Mouse (Mus musculus) liver, embryonic 16.5 days (tissue): ENCODE data around the gene Gdpgp1. TPM values are rescaled to one million over a fixed set of nuclear protein-coding genes. Genes with fewer than 3 reads are reported as not detected.
A peak's percentile ranks its signal among the peaks of the same experiment; 100 is the strongest.

Experiments
- ATAC-seq: fragments of 200-750 bp; cut with Nextera tagmentation; 2 replicates; pipeline ENCODE4 v1.8.0; 2017; ENCODE audit warnings: low read depth, mild to moderate bottlenecking, moderate number of reproducible peaks, moderate library complexity
- H3K27ac ChIP-seq: fragments of 300-500 bp; sonication (generic); 2 replicates; pipeline ENCODE4 v1.5.1; 2014; ENCODE audit warnings: mild to moderate bottlenecking, low read length
- H3K27me3 ChIP-seq: fragments of 300-500 bp; sonication (generic); 2 replicates; pipeline ENCODE4 v1.6.1; 2014; ENCODE audit warnings: low read depth, low read length, mixed read lengths; ENCODE audit not compliant: control insufficient read depth, insufficient read depth
- H3K36me3 ChIP-seq: fragments of 300-500 bp; sonication (generic); 2 replicates; pipeline ENCODE4 v1.6.1; 2014; ENCODE audit warnings: mild to moderate bottlenecking; ENCODE audit not compliant: control insufficient read depth, insufficient read depth
- H3K4me1 ChIP-seq: fragments of 300-500 bp; sonication (generic); 2 replicates; pipeline ENCODE4 v1.6.1; 2014; ENCODE audit warnings: low read depth, low read length, mixed read lengths; ENCODE audit not compliant: control insufficient read depth
- H3K4me2 ChIP-seq: fragments of 300-500 bp; sonication (generic); 2 replicates; pipeline ENCODE4 v1.6.1; 2014; ENCODE audit warnings: low read depth, low read length, mixed read lengths
- H3K4me3 ChIP-seq: fragments of 300-500 bp; sonication (generic); 2 replicates; pipeline ENCODE4 v1.5.1; 2014; ENCODE audit warnings: low read depth, mild to moderate bottlenecking, low read length
- H3K9ac ChIP-seq: fragments of 300-500 bp; sonication (generic); 2 replicates; pipeline ENCODE4 v1.6.1; 2014; ENCODE audit warnings: low read depth, low read length
- H3K9me3 ChIP-seq: fragments of 300-500 bp; sonication (generic); replicated peaks from 2 replicates; pipeline ENCODE4 v1.6.1; 2016; ENCODE audit warnings: low read length; ENCODE audit not compliant: control insufficient read depth
- WGBS: fragments of 180-500 bp; shearing (Covaris S2); extraction: QIAGEN DNeasy Blood & Tissue Kit; methylation state at CpG from one replicate; pipeline ENCODE4 v1.1.7; 2014; ENCODE audit not compliant: insufficient replicate concordance; 5-methylcytosine and 5-hydroxymethylcytosine counted together
- polyA plus RNA-seq: library from polyadenylated mRNA; unstranded; fragments of >200 nt; fragmentation: Nextera tagmentation; extraction: Ambion mirVana; gene quantifications from 2 replicates; pipeline ENCODE4 v1.2.1, GENCODE M21; 2015

Gdpgp1 gene
- polyA plus RNA-seq, 1 experiment from 2014 or later, result 1.5 TPM

GRCm38 (mm10) chr7:80230196-80230595 lies 2.5 kb upstream of the Gdpgp1 start:
- Histone ChIP-seq H3K27me3 (no peaks in the 10 kb centered on the region), H3K27ac (no peak overlapping the region), H3K4me1 (peaks cover 30% of the 10 kb centered on the region), H3K9ac (no peak overlapping the region; the same call in 1 of the 2 replicates), H3K4me2 (no peak overlapping the region), H3K9me3 (no peaks in the 10 kb centered on the region), H3K36me3 (peaks cover 22% of the 10 kb centered on the region), H3K4me3 (no peak overlapping the region)
- no peak for ATAC-seq
- WGBS, result 34% methylated on average over 6 of the region's 6 CpGs

- H3K4me3 ChIP-seq, result peak overlapping the region; percentile 77
- peak; percentile 28 for ATAC-seq
- H3K4me1 ChIP-seq, result peaks cover 30% of the 10 kb centered on the region
- H3K27me3 ChIP-seq, result no peaks in the 10 kb centered on the region
- H3K27ac ChIP-seq, result peak overlapping the region; percentile 91
- H3K4me2 ChIP-seq, result peak overlapping the region; percentile 82
- peaks cover 6% of the 10 kb centered on the region for H3K36me3 ChIP-seq
- H3K9me3 ChIP-seq, result no peaks in the 10 kb centered on the region
- peak overlapping the region; percentile 81 for H3K9ac ChIP-seq
- WGBS, result under 1% methylated on average over 29 of the region's 29 CpGs
Measured at GRCm38 (mm10) chr7:80231971-80232488, 635 bp upstream of the Gdpgp1 start.

DNA sequence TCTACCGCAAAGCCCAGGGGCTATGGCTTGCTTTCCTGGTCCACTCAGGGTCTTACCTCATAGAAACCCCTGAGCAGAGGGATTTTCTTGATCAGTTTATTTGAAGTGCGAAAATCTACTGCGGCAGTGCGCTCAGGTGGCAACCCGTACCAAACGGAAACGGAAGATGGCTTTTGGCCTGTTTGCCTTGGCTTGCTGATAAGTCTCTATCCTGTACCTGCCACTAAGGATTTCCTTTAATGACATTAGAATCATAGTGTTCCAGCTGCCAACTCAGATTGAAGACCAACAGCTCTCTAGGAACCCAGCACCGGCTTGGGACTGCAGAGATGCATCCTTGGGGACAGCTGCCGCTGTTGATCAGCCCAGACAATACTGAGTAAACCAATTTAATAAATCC lies 1.1 kb downstream of the Gdpgp1 start:
- Histone ChIP-seq H3K27me3 (no peaks in the 10 kb centered on the region), H3K9ac (0 out of 2 replicates have a peak overlapping the region, but pooled peaks have one; percentile 22), H3K4me2 (peak overlapping the region; percentile 86), H3K27ac (no peak overlapping the region), H3K9me3 (no peaks in the 10 kb centered on the region), H3K4me3 (peak overlapping the region; percentile 77), H3K4me1 (peaks cover 30% of the 10 kb centered on the region), H3K36me3 (no peaks in the 10 kb centered on the region)
- ATAC-seq, result no peak
- 39% methylated on average over 9 of the region's 9 CpGs for WGBS

DNA sequence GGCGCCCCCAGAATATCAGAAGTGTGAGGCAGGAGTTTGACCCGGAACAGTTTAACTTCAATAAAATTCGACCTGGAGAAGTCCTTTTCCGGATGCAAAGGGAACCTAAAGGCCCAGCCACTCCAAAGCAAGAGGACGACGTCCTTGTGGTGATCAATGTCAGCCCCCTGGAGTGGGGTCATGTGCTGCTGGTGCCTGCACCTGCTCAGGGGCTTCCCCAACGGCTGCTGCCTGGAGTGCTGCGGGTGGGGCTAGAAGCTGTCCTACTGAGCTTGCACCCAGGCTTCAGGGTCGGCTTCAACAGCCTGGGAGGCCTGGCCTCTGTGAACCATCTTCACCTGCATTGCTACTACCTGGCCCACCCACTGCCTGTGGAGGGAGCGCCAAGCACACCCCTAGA lies 5.9 kb downstream of the Gdpgp1 start:
- H3K4me2 ChIP-seq, result no peak overlapping the region
- no peak overlapping the region for H3K4me3 ChIP-seq
- H3K4me1 ChIP-seq, result peaks cover 3% of the 10 kb centered on the region
- H3K9me3 ChIP-seq, result no peaks in the 10 kb centered on the region
- H3K9ac ChIP-seq, result no peak overlapping the region
- no peaks in the 10 kb centered on the region for H3K27me3 ChIP-seq
- 78% methylated on average over 10 of the region's 10 CpGs for whole genome bisulfite sequencing
- no peaks in the 10 kb centered on the region for H3K36me3 ChIP-seq
- ATAC-seq, result no peak
- H3K27ac ChIP-seq, result no peak overlapping the region

DNA sequence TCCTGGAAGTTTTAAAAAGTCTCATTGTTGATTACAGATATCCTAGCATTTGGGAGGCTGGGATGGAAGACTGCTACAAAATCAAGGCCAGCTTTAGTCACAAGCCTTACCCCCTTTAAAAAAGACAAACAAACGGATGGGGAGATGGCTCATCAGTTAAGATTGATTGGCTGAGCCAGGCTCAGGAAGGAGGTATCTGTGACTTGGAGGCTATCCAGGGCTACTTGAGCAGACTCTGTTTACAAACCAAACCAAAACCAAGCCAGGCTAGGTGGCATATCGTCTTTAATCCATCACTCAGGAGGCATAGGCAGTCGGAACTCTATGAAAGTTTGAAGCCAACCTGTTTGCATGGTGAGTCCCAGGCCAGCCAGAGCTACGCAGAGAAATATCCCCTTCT lies 9.0 kb downstream of the Gdpgp1 start:
- no peak overlapping the region for H3K9ac ChIP-seq
- H3K4me1 ChIP-seq, result peaks cover 4% of the 10 kb centered on the region
- ATAC-seq, result no peak
- no peaks in the 10 kb centered on the region for H3K9me3 ChIP-seq
- no peak overlapping the region for H3K4me2 ChIP-seq
- 67% methylated on average over 4 of the region's 4 CpGs for WGBS
- H3K27ac ChIP-seq, result no peak overlapping the region
- H3K36me3 ChIP-seq, result no peaks in the 10 kb centered on the region
- no peak overlapping the region for H3K4me3 ChIP-seq
- H3K27me3 ChIP-seq, result no peaks in the 10 kb centered on the region

DNA sequence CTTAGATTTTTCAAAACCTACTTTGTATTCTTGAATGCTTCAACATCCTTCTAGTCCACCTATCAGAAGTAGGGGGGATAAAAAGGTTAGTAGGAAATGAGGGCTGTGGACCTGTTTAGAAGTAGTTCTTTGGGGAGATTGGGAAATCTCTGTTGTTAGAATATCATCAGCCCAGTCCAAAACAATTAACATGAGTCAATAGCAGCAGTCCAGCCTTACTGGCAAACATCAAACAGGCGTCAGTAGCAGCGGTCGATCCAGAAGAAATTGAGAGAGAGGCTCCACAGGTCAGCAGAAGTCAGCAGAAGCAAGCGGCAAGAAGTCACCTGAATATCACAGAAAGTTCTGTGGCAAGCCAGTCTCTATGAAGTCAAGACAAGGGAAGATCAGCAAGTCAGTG lies 12.2 kb downstream of the Gdpgp1 start:
- Histone ChIP-seq H3K4me3 (no peak overlapping the region), H3K27ac (no peak overlapping the region), H3K9me3 (no peaks in the 10 kb centered on the region), H3K9ac (no peak overlapping the region), H3K4me2 (no peak overlapping the region), H3K36me3 (no peaks in the 10 kb centered on the region), H3K4me1 (peaks cover 7% of the 10 kb centered on the region), H3K27me3 (no peaks in the 10 kb centered on the region)
- 87% methylated on average over 4 of the region's 4 CpGs for WGBS
- ATAC-seq, result no peak

DNA sequence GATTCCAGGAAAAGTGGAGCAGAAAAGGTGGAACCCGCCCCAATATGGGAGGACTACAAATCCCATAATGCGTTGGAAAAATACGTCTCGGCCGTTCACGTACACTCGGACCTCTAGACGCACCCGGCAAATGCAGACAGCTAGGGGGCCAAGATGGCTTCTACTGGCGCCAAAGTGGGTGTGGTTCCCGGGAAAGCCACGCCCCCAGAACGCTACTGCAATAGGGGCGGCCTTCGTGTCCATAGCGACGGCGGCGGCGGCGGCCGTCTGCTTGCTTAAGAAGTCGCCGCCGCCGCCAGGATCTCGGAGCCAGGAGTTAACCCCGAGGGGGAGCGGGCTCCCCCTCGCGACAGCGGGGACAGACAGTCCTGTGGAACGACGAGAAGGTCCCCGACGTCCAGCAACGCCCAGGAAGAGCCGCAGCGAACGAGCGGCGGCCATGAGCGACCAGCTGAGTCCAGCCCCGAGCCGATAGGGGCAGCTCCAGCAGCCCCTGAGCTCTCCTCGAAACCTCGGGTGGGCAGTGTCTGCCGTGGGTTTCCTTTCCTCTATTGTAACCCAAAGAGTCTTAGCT lies 13.6 kb downstream of the Gdpgp1 start, which contains the start of gene Ttll13:
Gene Ttll13 (plus strand): TSS at position 229 of the 574 bp plus-strand sequence.
- Histone ChIP-seq H3K9ac (peak within 1 kb of the TSS; percentile 76), H3K9me3 (no peaks in the 10 kb centered on the region), H3K4me2 (peak within 1 kb of the TSS; percentile 77), H3K36me3 (no peaks in the 10 kb centered on the region), H3K4me1 (peaks cover 7% of the 10 kb centered on the region), H3K27ac (peak within 1 kb of the TSS; percentile 71), H3K27me3 (no peaks in the 10 kb centered on the region), H3K4me3 (peak within 1 kb of the TSS; percentile 76)
- under 1% methylated on average over 48 of the region's 48 CpGs for WGBS
- peak; percentile 98 for ATAC-seq

DNA sequence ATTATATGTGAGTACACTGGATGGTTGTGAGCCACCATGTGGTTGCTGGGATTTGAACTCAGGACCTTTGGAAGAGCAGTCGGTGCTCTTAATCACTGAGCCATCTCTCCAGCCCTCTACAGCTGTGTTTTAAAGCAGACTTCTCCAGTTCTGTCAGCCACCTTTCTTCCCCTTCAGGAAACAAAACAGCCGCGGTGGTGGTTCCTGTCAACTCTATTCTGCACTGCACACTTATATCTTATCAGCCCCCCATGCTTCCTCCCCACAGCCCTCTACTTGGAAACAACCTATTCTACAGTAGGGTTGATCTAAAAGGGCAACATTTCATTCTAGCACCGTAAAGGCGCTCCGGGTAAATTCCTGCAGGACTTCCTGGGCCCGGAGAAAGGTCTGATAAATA lies 14.2 kb downstream of the Gdpgp1 start:
- Histone ChIP-seq H3K9ac (no peak overlapping the region), H3K27me3 (no peaks in the 10 kb centered on the region), H3K36me3 (no peaks in the 10 kb centered on the region), H3K27ac (no peak overlapping the region), H3K9me3 (no peaks in the 10 kb centered on the region), H3K4me3 (peak overlapping the region; percentile 76), H3K4me2 (peak overlapping the region; percentile 77), H3K4me1 (peaks cover 7% of the 10 kb centered on the region)
- WGBS, result 16% methylated on average over 7 of the region's 7 CpGs
- no peak for ATAC-seq

DNA sequence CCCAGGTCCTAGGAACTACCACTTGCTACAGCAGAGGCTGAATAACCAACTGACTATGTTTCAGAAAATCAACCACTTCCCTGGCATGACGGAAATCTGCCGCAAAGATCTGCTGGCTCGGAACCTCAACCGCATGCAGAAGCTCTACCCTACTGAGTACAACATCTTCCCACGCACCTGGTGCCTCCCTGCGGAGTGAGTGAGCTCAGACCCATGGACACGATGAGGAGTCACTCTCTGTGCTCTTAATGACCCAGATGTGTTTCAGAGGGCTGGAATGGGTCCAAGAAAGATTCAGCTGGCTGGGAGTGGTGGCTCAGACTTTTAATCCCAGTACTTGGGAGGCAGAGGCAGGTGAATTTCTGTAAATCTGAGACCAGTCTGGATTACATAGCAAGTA lies 19.8 kb downstream of the Gdpgp1 start:
- ATAC-seq, result no peak
- no peak overlapping the region for H3K4me2 ChIP-seq
- H3K4me3 ChIP-seq, result no peak overlapping the region
- peaks cover 7% of the 10 kb centered on the region for H3K4me1 ChIP-seq
- no peak overlapping the region for H3K27ac ChIP-seq
- H3K9me3 ChIP-seq, result no peaks in the 10 kb centered on the region
- no peaks in the 10 kb centered on the region for H3K27me3 ChIP-seq
- H3K9ac ChIP-seq, result no peak overlapping the region
- H3K36me3 ChIP-seq, result no peaks in the 10 kb centered on the region
- 75% methylated on average over 7 of the region's 7 CpGs for WGBS
